Mouse (Mus musculus) naive thymus-derived CD4-positive, alpha-beta T cell, adult 2 months (primary cell): ENCODE measurements around the gene Ets2.
"Not testable (repeated sequence)": the region's sequence is repeated elsewhere in the genome, so short reads cannot be mapped to it uniquely, and the experiment has no call there.

Experiments
- DNase-seq: peaks from one replicate; pipeline ENCODE4 v3.0.0-alpha.2; 2011; ENCODE audit warnings: low read depth

The Ets2 gene

GRCm38 (mm10) chr16:95699721-95700120, 2.2 kb upstream of the Ets2 start:
- DNase-seq, result no peak

GRCm38 (mm10) chr16:95700224-95700623, 1.7 kb upstream of the Ets2 start:
- no peak for DNase-seq

- DNase-seq, result peak; percentile 57
Measured at GRCm38 (mm10) chr16:95702562-95703545, 979 bp downstream of the Ets2 start.

- peak; percentile 33 for DNase-seq
Measured at GRCm38 (mm10) chr16:95703958-95704357, 2.1 kb downstream of the Ets2 start.

GRCm38 (mm10) chr16:95704662-95705330, 2.9 kb downstream of the Ets2 start:
- DNase-seq, result peak; percentile 46

- no peak for DNase-seq
Measured at GRCm38 (mm10) chr16:95705771-95706170, 3.9 kb downstream of the Ets2 start.

- peak; percentile 51 for DNase-seq
Measured at GRCm38 (mm10) chr16:95708211-95709004, 6.5 kb downstream of the Ets2 start.

GRCm38 (mm10) chr16:95709175-95709574, 7.3 kb downstream of the Ets2 start:
- no peak for DNase-seq

- no peak for DNase-seq
Measured at GRCm38 (mm10) chr16:95710129-95710528, 8.3 kb downstream of the Ets2 start.

- DNase-seq, result no peak
Measured at GRCm38 (mm10) chr16:95712121-95712520, 10.2 kb downstream of the Ets2 start.

- not testable (repeated sequence) for DNase-seq
Measured at GRCm38 (mm10) chr16:95713077-95713476, 11.2 kb downstream of the Ets2 start.

- DNase-seq, result no peak
Measured at GRCm38 (mm10) chr16:95715026-95715425, 13.2 kb downstream of the Ets2 start.

- DNase-seq, result no peak
Measured at GRCm38 (mm10) chr16:95716061-95716706, 14.3 kb downstream of the Ets2 start.

GRCm38 (mm10) chr16:95717631-95718030, 15.8 kb downstream of the Ets2 start:
- DNase-seq, result no peak

GRCm38 (mm10) chr16:95718119-95718518, 16.2 kb downstream of the Ets2 start:
- DNase-seq, result no peak

GRCm38 (mm10) chr16:95720532-95720931, 18.7 kb downstream of the Ets2 start:
- no peak for DNase-seq

- no peak for DNase-seq
Measured at GRCm38 (mm10) chr16:95724251-95724650, 22.4 kb downstream of the Ets2 start.

GRCm38 (mm10) chr16:95724776-95725175, 22.9 kb downstream of the Ets2 start:
- DNase-seq, result no peak

- DNase-seq, result no peak
Measured at GRCm38 (mm10) chr16:95726802-95727201, 24.9 kb downstream of the Ets2 start.

- peak; percentile 88 for DNase-seq
Measured at GRCm38 (mm10) chr16:95728453-95729435, 26.9 kb downstream of the Ets2 start.
